Mouse (Mus musculus) midbrain, embryonic 13.5 days (tissue): Measurements from ENCODE around the gene Atp6v1g1. TPM values are rescaled to one million over a fixed set of nuclear protein-coding genes. Genes with fewer than 3 reads are reported as not detected.
A peak's percentile ranks its signal among the peaks of the same experiment; 100 is the strongest.

Experiments used
- ATAC-seq: fragments of 200-750 bp; cut with Nextera tagmentation; 2 replicates; pipeline ENCODE4 v1.8.0; 2017; ENCODE audit warnings: mild to moderate bottlenecking, moderate TSS enrichment, moderate library complexity
- H3K27ac ChIP-seq: fragments of 300-500 bp; sonication (generic); 2 replicates; pipeline ENCODE4 v1.5.1; 2015; ENCODE audit warnings: inconsistent platforms, mild to moderate bottlenecking, moderate library complexity
- H3K27me3 ChIP-seq: fragments of 300-500 bp; sonication (generic); 2 replicates; pipeline ENCODE4 v1.6.1; 2015; ENCODE audit warnings: mild to moderate bottlenecking, inconsistent platforms
- H3K36me3 ChIP-seq: fragments of 300-500 bp; sonication (generic); 2 replicates; pipeline ENCODE4 v1.6.1; 2015; ENCODE audit warnings: mild to moderate bottlenecking, inconsistent platforms
- H3K4me1 ChIP-seq: fragments of 300-500 bp; sonication (generic); replicated peaks from 2 replicates; pipeline ENCODE4 v1.6.1; 2015; ENCODE audit warnings: inconsistent platforms
- H3K4me2 ChIP-seq: fragments of 300-500 bp; sonication (generic); replicated peaks from 2 replicates; pipeline ENCODE4 v1.6.1; 2015; ENCODE audit warnings: moderate library complexity, mild to moderate bottlenecking, inconsistent platforms
- H3K4me3 ChIP-seq: fragments of 300-500 bp; sonication (generic); replicated peaks from 2 replicates; pipeline ENCODE4 v1.5.1; 2015; ENCODE audit warnings: mild to moderate bottlenecking, inconsistent platforms
- H3K9ac ChIP-seq: fragments of 300-500 bp; sonication (generic); replicated peaks from 2 replicates; pipeline ENCODE4 v1.6.1; 2015; ENCODE audit warnings: mild to moderate bottlenecking, inconsistent platforms
- H3K9me3 ChIP-seq: fragments of 300-500 bp; sonication (generic); 2 replicates; pipeline ENCODE4 v1.6.1; 2016; ENCODE audit warnings: mild to moderate bottlenecking, inconsistent platforms
- WGBS: fragments of 180-500 bp; shearing (Covaris S2); methylation state at CpG from one replicate; pipeline ENCODE4 v1.1.7; 2015; 5-methylcytosine and 5-hydroxymethylcytosine counted together
- polyA plus RNA-seq: library from polyadenylated mRNA; unstranded; fragments of >200 nt; fragmentation: Nextera tagmentation; extraction: Ambion mirVana; gene quantifications from 2 replicates; pipeline ENCODE4 v1.2.1, GENCODE M21; 2015

The Atp6v1g1 gene
- 461 and 466 TPM in 2 replicates for polyA plus RNA-seq

GRCm38 (mm10) chr4:63544494-63545230 is at the start of gene Atp6v1g1:
TSS of gene Atp6v1g1 (plus strand) at chr4:63544772.
- H3K4me2 ChIP-seq: peak within 1 kb of the TSS; percentile 81

GRCm38 (mm10) chr4:63494967-63495914 is 49.3 kb upstream of the Atp6v1g1 start:
- no peaks in the 10 kb centered on the region for H3K9me3 ChIP-seq
- peak overlapping the region; percentile 89 for H3K4me2 ChIP-seq
- peak overlapping the region; percentile 58 for H3K4me3 ChIP-seq
- no peaks in the 10 kb centered on the region for H3K36me3 ChIP-seq
- under 1% methylated on average over 94 of the region's 107 CpGs for WGBS
- H3K4me1 ChIP-seq: peaks cover 63% of the 10 kb centered on the region
- peak; percentile 55 for ATAC-seq
- peak overlapping the region; percentile 66 for H3K9ac ChIP-seq
- H3K27ac ChIP-seq: no peak overlapping the region
- H3K27me3 ChIP-seq: 0 out of 2 replicates have a peak, but pooled peaks cover 2% of the 10 kb centered on the region

More at GRCm38 (mm10) chr4:63544494-63545230, at the start of gene Atp6v1g1:
- H3K27ac ChIP-seq: peak within 1 kb of the TSS; percentile 82
- no peaks in the 10 kb centered on the region for H3K27me3 ChIP-seq
- H3K4me1 ChIP-seq: peaks cover 34% of the 10 kb centered on the region
- no peaks in the 10 kb centered on the region for H3K9me3 ChIP-seq
- ATAC-seq: peak; percentile 97
- under 1% methylated on average over 52 of the region's 57 CpGs for WGBS
- peak within 1 kb of the TSS; percentile 78 for H3K4me3 ChIP-seq
- peaks cover 14% of the 10 kb centered on the region for H3K36me3 ChIP-seq
- peak within 1 kb of the TSS; percentile 91 for H3K9ac ChIP-seq

GRCm38 (mm10) chr4:63495915-63496278 is 48.7 kb upstream of the Atp6v1g1 start, which contains the start of gene Whrn:
TSS of gene Whrn (minus strand) at chr4:63495991.
- peaks cover 60% of the 10 kb centered on the region for H3K4me1 ChIP-seq
- peak within 1 kb of the TSS; percentile 66 for H3K9ac ChIP-seq
- no peaks in the 10 kb centered on the region for H3K36me3 ChIP-seq
- peaks cover 2% of the 10 kb centered on the region; the same call in 1 of the 2 replicates for H3K27me3 ChIP-seq
- WGBS: 0% methylated on average over 26 of the region's 34 CpGs
- peak; percentile 91 for ATAC-seq
- no peaks in the 10 kb centered on the region for H3K9me3 ChIP-seq
- no peak within 1 kb of the TSS for H3K27ac ChIP-seq
- H3K4me2 ChIP-seq: peak within 1 kb of the TSS; percentile 89
- peak within 1 kb of the TSS; percentile 58 for H3K4me3 ChIP-seq

GRCm38 (mm10) chr4:63496312-63496711 is 48.3 kb upstream of the Atp6v1g1 start:
- ATAC-seq: peak; percentile 34; the same call in 1 of the 2 replicates

GRCm38 (mm10) chr4:63498346-63498745 is 46.2 kb upstream of the Atp6v1g1 start:
- WGBS: 29% methylated on average over 3 of the region's 3 CpGs
- Histone ChIP-seq H3K4me1 (peaks cover 43% of the 10 kb centered on the region), H3K4me3 (no peak overlapping the region), H3K9me3 (no peaks in the 10 kb centered on the region), H3K27ac (no peak overlapping the region), H3K27me3 (peaks cover 2% of the 10 kb centered on the region; the same call in 1 of the 2 replicates), H3K4me2 (no peak overlapping the region), H3K9ac (no peak overlapping the region), H3K36me3 (no peaks in the 10 kb centered on the region)
- ATAC-seq: no peak

More at GRCm38 (mm10) chr4:63496312-63496711, 48.3 kb upstream of the Atp6v1g1 start:
- Histone ChIP-seq H3K27me3 (peaks cover 2% of the 10 kb centered on the region; the same call in 1 of the 2 replicates), H3K4me3 (peak overlapping the region; percentile 58), H3K4me1 (peaks cover 60% of the 10 kb centered on the region), H3K9me3 (no peaks in the 10 kb centered on the region), H3K4me2 (peak overlapping the region; percentile 89), H3K36me3 (no peaks in the 10 kb centered on the region), H3K27ac (no peak overlapping the region), H3K9ac (peak overlapping the region; percentile 53; the same call in 1 of the 2 replicates)
- WGBS: 18% methylated on average over 5 of the region's 6 CpGs

- H3K4me2 ChIP-seq: no peak overlapping the region
- 46% methylated on average over 5 of the region's 5 CpGs for WGBS
- no peak overlapping the region for H3K4me3 ChIP-seq
- peaks cover 20% of the 10 kb centered on the region for H3K4me1 ChIP-seq
- ATAC-seq: 0 out of 2 replicates have a peak, but pooled peaks have one; percentile 21
- no peaks in the 10 kb centered on the region for H3K9me3 ChIP-seq
- H3K27me3 ChIP-seq: no peaks in the 10 kb centered on the region; the same call in 1 of the 2 replicates
- H3K36me3 ChIP-seq: no peaks in the 10 kb centered on the region
- H3K9ac ChIP-seq: no peak overlapping the region
- no peak overlapping the region for H3K27ac ChIP-seq
Measured at GRCm38 (mm10) chr4:63501050-63501449, 43.5 kb upstream of the Atp6v1g1 start.

GRCm38 (mm10) chr4:63503949-63504348 is 40.6 kb upstream of the Atp6v1g1 start:
- no peaks in the 10 kb centered on the region; the same call in 1 of the 2 replicates for H3K27me3 ChIP-seq
- peaks cover 8% of the 10 kb centered on the region; the same call in 1 of the 2 replicates for H3K4me1 ChIP-seq
- no peak overlapping the region for H3K9ac ChIP-seq
- no peak overlapping the region for H3K4me2 ChIP-seq
- H3K27ac ChIP-seq: no peak overlapping the region
- WGBS: 73% methylated on average over 5 of the region's 5 CpGs
- H3K4me3 ChIP-seq: no peak overlapping the region
- no peak for ATAC-seq
- no peaks in the 10 kb centered on the region for H3K9me3 ChIP-seq
- H3K36me3 ChIP-seq: no peaks in the 10 kb centered on the region

GRCm38 (mm10) chr4:63507478-63507877 is 37.1 kb upstream of the Atp6v1g1 start:
- no peaks in the 10 kb centered on the region for H3K27me3 ChIP-seq
- no peak for ATAC-seq
- H3K4me2 ChIP-seq: no peak overlapping the region
- WGBS: 84% methylated on average over 5 of the region's 5 CpGs
- no peaks in the 10 kb centered on the region for H3K9me3 ChIP-seq
- no peaks in the 10 kb centered on the region for H3K36me3 ChIP-seq
- no peak overlapping the region for H3K27ac ChIP-seq
- H3K9ac ChIP-seq: no peak overlapping the region
- H3K4me3 ChIP-seq: no peak overlapping the region
- no peaks in the 10 kb centered on the region for H3K4me1 ChIP-seq

- 31% methylated on average over 4 of the region's 4 CpGs for WGBS
- H3K4me1 ChIP-seq: no peaks in the 10 kb centered on the region
- no peaks in the 10 kb centered on the region for H3K9me3 ChIP-seq
- H3K27me3 ChIP-seq: no peaks in the 10 kb centered on the region
- no peak overlapping the region for H3K9ac ChIP-seq
- H3K36me3 ChIP-seq: no peaks in the 10 kb centered on the region
- ATAC-seq: 0 out of 2 replicates have a peak, but pooled peaks have one; percentile 20
- no peak overlapping the region for H3K4me3 ChIP-seq
- H3K27ac ChIP-seq: no peak overlapping the region
- H3K4me2 ChIP-seq: no peak overlapping the region
Measured at GRCm38 (mm10) chr4:63508232-63508631, 36.3 kb upstream of the Atp6v1g1 start.

- Histone ChIP-seq H3K4me3 (no peak overlapping the region), H3K9ac (no peak overlapping the region), H3K27ac (no peak overlapping the region), H3K36me3 (no peaks in the 10 kb centered on the region), H3K4me1 (no peaks in the 10 kb centered on the region), H3K27me3 (no peaks in the 10 kb centered on the region), H3K9me3 (no peaks in the 10 kb centered on the region), H3K4me2 (no peak overlapping the region)
- WGBS: 83% methylated on average over 2 of the region's 2 CpGs
- no peak for ATAC-seq
Measured at GRCm38 (mm10) chr4:63512921-63513320, 31.7 kb upstream of the Atp6v1g1 start.

- H3K4me1 ChIP-seq: no peaks in the 10 kb centered on the region
- no peak overlapping the region for H3K27ac ChIP-seq
- no peak for ATAC-seq
- no peak overlapping the region for H3K4me3 ChIP-seq
- H3K9me3 ChIP-seq: no peaks in the 10 kb centered on the region
- 70% methylated on average over 4 of the region's 4 CpGs for WGBS
- no peak overlapping the region for H3K4me2 ChIP-seq
- no peak overlapping the region for H3K9ac ChIP-seq
- no peaks in the 10 kb centered on the region for H3K36me3 ChIP-seq
- no peaks in the 10 kb centered on the region for H3K27me3 ChIP-seq
Measured at GRCm38 (mm10) chr4:63514454-63514984, 30.1 kb upstream of the Atp6v1g1 start.
